Mouse (Mus musculus): ENCODE measurements around the gene Traf3ip1. TPM values are rescaled to one million over a fixed set of nuclear protein-coding genes. Genes with fewer than 3 reads are reported as not detected.

Traf3ip1 gene
- total RNA-seq, 2 experiments from 2014 or later = 14.0 to 16.1 TPM

DNA sequence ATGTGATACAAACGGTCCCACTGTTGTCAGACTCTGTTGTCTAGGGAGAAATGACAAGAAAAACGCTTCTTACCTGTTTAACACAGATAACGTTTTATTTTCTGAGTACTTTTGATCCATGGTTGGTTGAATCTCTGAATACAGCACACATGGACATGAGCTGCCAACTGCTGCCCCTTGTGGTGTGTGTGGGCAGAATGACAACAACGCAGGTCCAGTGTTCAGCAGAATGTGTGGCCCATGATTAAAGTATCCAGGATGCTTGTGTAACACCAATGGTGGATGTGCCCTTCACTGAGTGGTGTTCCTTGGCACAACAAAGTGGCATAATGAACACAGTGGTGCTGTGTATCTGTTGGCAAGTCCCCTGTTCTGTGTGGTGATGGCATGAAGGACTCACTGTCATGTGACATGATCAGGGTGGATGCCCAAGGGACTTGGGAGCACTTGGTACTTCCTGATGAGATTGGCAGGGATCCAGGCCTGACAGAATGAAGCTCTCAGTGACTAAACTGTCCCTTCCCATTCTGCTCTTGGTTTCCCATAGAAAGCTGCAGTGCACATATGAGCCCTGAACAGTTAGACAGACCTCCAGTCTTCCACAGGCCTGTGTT is 68.6 kb downstream of the Traf3ip1 start:
- DNase-seq (ENCODE audit: low spot score in 2 of 2) = no peak
- intact Hi-C loops (cut with DNase I) = no loop called here

DNA sequence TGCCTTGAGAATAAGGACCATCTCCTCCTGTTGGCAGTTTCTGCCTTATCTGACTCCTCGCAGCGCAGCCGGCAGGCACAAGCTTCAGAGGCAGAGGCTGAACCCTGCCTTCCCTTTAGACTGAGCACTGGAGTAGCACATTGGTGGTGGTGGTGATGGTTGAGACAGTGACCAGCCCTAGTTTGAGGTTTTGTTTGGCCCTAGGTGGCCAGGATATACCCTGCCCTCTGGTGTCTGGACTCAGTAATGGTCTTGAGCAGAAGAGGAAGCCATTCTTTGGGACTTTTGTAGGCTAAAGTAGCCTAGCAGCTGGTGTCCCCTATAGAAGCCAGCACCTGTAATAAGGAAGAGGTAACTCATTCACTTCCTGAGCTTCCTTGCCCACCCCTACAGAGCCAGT is 69.6 kb downstream of the Traf3ip1 start:
- no peak for DNase-seq (ENCODE audit: low spot score in 2 of 2)
- intact Hi-C loops (cut with DNase I) = no loop called here

DNA sequence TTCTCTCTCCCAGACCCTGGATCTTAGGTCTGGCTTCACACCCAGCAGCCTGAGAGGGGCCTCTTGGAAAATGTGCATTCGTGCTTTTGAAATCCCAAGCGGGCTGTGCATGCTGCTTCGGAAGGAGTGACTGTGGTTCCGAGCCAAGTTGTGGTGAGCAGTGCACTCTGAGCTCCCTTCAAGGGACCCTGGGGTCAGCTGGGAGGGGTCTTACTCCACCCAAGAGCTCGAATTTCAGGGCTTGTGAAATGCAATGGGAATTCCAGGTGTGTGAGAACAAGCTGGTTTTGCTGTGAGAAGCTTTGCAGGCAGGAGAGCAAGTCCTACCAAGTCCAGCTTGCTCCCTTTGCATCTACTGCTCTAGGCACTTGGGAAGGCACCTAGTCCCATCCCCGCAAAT is 70.2 kb downstream of the Traf3ip1 start:
- intact Hi-C loops (cut with DNase I) = no loop called here
- DNase-seq (ENCODE audit: low spot score in 2 of 2) = no peak

DNA sequence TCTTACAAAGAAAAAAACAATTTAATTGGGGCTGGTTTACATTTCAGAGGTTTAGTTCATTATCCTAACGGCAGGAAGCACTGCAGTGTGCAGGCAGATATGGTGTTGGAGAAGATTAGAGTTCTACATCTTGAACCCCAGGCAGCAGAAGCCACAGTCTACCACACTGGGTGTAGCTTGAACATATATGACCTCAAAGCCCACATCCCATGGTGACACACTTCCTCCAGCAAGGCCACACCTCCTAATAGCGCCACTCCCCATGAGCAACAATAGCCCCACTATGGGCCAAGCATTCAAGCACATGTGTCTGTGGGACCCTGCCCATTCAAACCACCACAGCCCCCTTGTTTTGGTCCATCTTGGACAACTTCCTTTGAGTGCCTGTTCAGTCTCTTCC is 72.8 kb downstream of the Traf3ip1 start:
- intact Hi-C loops (cut with DNase I) = no loop called here

DNA sequence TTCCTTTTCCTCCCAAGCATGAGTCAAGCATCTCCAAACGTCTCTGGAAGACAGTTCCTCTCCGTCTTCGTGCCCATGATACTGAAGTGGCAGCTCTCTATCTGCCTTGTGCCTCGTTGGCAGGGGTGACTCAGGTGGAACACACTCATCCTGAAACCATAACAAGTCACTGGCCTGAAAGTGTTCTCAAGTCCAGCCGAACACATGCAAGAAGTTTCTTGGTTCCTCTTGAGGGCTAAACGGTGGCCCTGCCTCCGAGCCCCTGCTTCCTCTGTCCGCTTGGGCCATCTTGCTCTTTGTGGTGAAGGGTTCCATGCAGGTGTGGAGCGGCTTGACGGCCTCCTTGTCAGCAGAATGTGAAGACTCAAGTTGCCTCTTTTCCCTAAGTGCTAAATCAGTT is 78.0 kb downstream of the Traf3ip1 start:
- no peak for DNase-seq (ENCODE audit: low spot score in 2 of 2)
- intact Hi-C loops (cut with DNase I) = loop anchor here (5.0 to 10.0 kb wide), 3 partner anchors 185 to 395 kb away; no protein-coding TSS in a partner anchor

More for the DNA sequence above, 72.8 kb downstream of the Traf3ip1 start:
- no peak for DNase-seq (ENCODE audit: low spot score in 2 of 2)

DNA sequence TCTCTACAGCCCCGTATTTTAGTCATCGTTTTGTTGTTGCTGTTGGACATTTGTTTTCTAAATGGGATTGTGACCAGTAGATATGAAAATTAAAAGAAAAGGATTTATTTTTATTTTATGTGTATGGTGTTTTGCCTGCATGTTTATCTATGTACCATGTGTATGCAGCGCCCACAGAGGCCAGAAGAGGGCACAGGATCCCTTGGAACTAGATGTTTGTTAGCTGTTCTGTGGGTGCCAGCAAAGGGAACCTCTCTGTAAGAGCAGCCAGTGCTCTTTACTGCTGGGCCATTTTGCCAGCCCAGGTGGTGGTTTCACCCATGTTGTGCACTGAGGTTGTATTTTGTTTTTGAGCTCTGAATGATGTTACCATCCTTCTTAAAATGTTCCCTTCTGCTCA is 79.8 kb downstream of the Traf3ip1 start:
- intact Hi-C loops (cut with DNase I) = loop anchor here (5.0 to 10.0 kb wide), 3 partner anchors 183 to 393 kb away; no protein-coding TSS in a partner anchor
- peak; percentile 14 to 29 for DNase-seq (ENCODE audit: low spot score in 2 of 2)

DNA sequence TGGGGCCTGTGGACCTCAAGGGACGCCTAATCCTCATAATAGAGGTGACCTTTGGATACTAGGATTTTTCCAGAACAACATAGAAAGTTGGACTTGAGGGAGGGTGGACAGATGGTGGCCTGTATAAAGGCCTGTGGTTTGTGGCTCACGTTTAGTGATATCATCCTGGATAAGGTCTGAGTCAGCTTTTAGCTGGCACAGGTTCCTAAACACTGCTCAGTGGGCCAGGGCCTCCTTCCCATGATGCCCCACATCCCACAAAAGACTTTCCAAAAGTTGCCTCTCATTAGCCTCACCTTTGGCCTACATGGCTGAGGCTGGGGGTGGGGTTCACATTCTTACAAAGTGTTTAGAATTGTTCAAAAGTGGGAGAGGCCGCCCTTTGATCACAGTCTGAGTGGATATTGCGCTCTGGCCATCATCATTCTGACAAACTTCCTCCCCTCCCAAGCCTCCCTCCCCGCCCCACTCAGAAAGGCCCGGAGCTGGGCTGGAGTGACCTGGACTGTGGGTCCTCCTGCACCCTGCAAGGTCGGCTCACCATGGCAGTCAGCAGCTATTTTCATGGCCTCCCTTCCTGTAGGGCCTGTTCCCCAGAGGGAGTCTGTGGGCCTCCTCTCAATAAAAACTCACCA is 83.6 kb downstream of the Traf3ip1 start:
- no peak for DNase-seq (ENCODE audit: low spot score in 2 of 2)
- intact Hi-C loops (cut with DNase I) = loop anchor here (10.0 kb wide), 1 partner anchor 297 kb away; no protein-coding TSS in a partner anchor

Other genes starting within 250 kb of the Traf3ip1 start
- 10 to 100 TPM; 51.2 to 57.2 TPM for gene Ube2f, start 244.3 kb upstream of the Traf3ip1 start, total RNA-seq (2021)
- gene Scly, start 196.3 kb upstream of the Traf3ip1 start, total RNA-seq (2021) = 10 to 100 TPM; 20.6 to 23.1 TPM
- under 1 TPM; 0.30 to 0.34 TPM for gene Espnl, start 172.6 kb upstream of the Traf3ip1 start, total RNA-seq (2021)
- under 1 TPM in 1 of 2 experiments, not detected in 1; 0.29 TPM for gene Klhl30, start 143.6 kb upstream of the Traf3ip1 start, total RNA-seq (2021)
- gene Erfe, start 128.2 kb upstream of the Traf3ip1 start, total RNA-seq (2021) = under 1 TPM; 0.14 to 0.76 TPM
- gene Ilkap, start 95.8 kb upstream of the Traf3ip1 start, total RNA-seq (2021) = 10 to 100 TPM; 54.5 to 62.4 TPM
- gene Hes6, start 80.6 kb upstream of the Traf3ip1 start, total RNA-seq (2021) = 10 to 100 TPM; 14.9 to 18.8 TPM
- gene Per2, start 35.3 kb upstream of the Traf3ip1 start, total RNA-seq (2021) = 10 to 100 TPM; 28.9 to 37.8 TPM
- 10 to 100 TPM; 35.3 to 42.9 TPM for gene Asb1, start 45.9 kb downstream of the Traf3ip1 start, total RNA-seq (2021)

Data from left cerebral cortex, postnatal 36 days (tissue).